Mouse (Mus musculus) liver, embryonic 11.5 days (tissue): ENCODE data around the gene Tubgcp2. TPM values are rescaled to one million over a fixed set of nuclear protein-coding genes. Genes with fewer than 3 reads are reported as not detected.

ENCODE experiments used
- ATAC-seq: fragments of 200-750 bp; cut with Nextera tagmentation; replicated peaks from 2 replicates; pipeline ENCODE4 v1.8.0; 2017; ENCODE audit warnings: moderate number of reproducible peaks, mild to moderate bottlenecking, moderate TSS enrichment, moderate library complexity; ENCODE audit not compliant: low FRiP score
- DNase-seq: peaks from one replicate; pipeline ENCODE4 v3.0.0-alpha.2; 2017; ENCODE audit warnings: low spot score
- H3K27ac ChIP-seq: fragments of 300-500 bp; sonication (generic); 2 replicates; pipeline ENCODE4 v1.5.1; 2014; ENCODE audit warnings: mild to moderate bottlenecking, low read depth, low read length, control low read depth
- H3K27me3 ChIP-seq: fragments of 300-500 bp; sonication (generic); replicated peaks from 2 replicates; pipeline ENCODE4 v1.6.1; 2014; ENCODE audit warnings: low read length, mixed read lengths; ENCODE audit not compliant: control insufficient read depth, insufficient read depth
- H3K36me3 ChIP-seq: fragments of 300-500 bp; sonication (generic); 2 replicates; pipeline ENCODE4 v1.6.1; 2014; ENCODE audit warnings: mild to moderate bottlenecking, low read length, moderate library complexity, mixed read lengths; ENCODE audit not compliant: control insufficient read depth, insufficient read depth
- H3K4me1 ChIP-seq: fragments of 300-500 bp; sonication (generic); replicated peaks from 2 replicates; pipeline ENCODE4 v1.6.1; 2014; ENCODE audit warnings: low read length, mixed read lengths; ENCODE audit not compliant: control insufficient read depth, insufficient read depth
- H3K4me2 ChIP-seq: fragments of 300-500 bp; sonication (generic); 2 replicates; pipeline ENCODE4 v1.6.1; 2014; ENCODE audit warnings: mild to moderate bottlenecking, control low read depth, moderate library complexity
- H3K4me3 ChIP-seq: fragments of 300-500 bp; sonication (generic); 2 replicates; pipeline ENCODE4 v1.5.1; 2014; ENCODE audit warnings: low read depth, low read length, control low read depth
- H3K9ac ChIP-seq: fragments of 300-500 bp; sonication (generic); 2 replicates; pipeline ENCODE4 v1.6.1; 2014; ENCODE audit warnings: low read depth, low read length, control low read depth
- H3K9me3 ChIP-seq: fragments of 300-500 bp; sonication (generic); 2 replicates; pipeline ENCODE4 v1.6.1; 2016; ENCODE audit warnings: low read length, inconsistent platforms, mixed read lengths; ENCODE audit not compliant: control insufficient read depth
- WGBS: fragments of 180-500 bp; shearing (Covaris S2); extraction: QIAGEN DNeasy Blood & Tissue Kit; methylation state at CpG from one replicate; pipeline ENCODE4 v1.1.7; 2014; 5-methylcytosine and 5-hydroxymethylcytosine counted together
- polyA plus RNA-seq: library from polyadenylated mRNA; unstranded; fragments of >200 nt; fragmentation: Nextera tagmentation; extraction: Ambion mirVana; gene quantifications from 2 replicates; pipeline ENCODE4 v1.2.1, GENCODE M21; 2014

The Tubgcp2 gene
- polyA plus RNA-seq, 1 experiment from 2014 or later, result 45.1 TPM

GRCm38 (mm10) chr7:140067397-140067796 lies 30.9 kb upstream of the Tubgcp2 start:
- ATAC-seq, result no peak
- no peak overlapping the region for H3K9ac ChIP-seq
- H3K36me3 ChIP-seq, result no peaks in the 10 kb centered on the region
- H3K9me3 ChIP-seq, result no peaks in the 10 kb centered on the region
- H3K27me3 ChIP-seq, result peaks cover 26% of the 10 kb centered on the region
- no peaks in the 10 kb centered on the region for H3K4me1 ChIP-seq
- 46% methylated on average over 6 of the region's 6 CpGs for WGBS
- H3K4me2 ChIP-seq, result no peak overlapping the region
- H3K4me3 ChIP-seq, result no peak overlapping the region
- H3K27ac ChIP-seq, result no peak overlapping the region
- DNase-seq, result no peak

DNA sequence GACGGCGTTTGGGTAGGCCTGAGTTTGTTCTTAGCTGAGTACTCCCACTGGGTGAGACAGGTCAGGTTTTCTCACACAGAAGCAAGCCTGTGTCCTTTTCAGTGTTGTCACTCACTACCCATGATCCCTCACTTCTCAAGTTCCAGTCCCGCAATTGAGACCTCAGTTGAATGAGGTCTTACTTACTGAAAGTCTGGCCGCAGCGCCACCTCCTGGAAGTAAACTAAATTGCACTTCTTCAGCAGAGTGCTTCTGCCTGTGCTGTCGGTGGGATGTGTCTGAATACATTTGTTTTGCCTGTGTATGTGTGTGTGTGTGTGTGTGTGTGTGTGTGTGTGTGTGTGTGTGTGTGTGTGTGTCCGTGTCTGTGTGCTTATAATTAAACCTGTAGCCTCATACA lies 26.6 kb upstream of the Tubgcp2 start:
- H3K36me3 ChIP-seq, result no peaks in the 10 kb centered on the region
- DNase-seq (no peak), ATAC-seq (peak; percentile 42; the same call in 1 of the 2 replicates)
- no peak overlapping the region for H3K9ac ChIP-seq
- H3K27ac ChIP-seq, result no peak overlapping the region
- peaks cover 66% of the 10 kb centered on the region for H3K27me3 ChIP-seq
- H3K4me3 ChIP-seq, result no peak overlapping the region
- no peaks in the 10 kb centered on the region for H3K9me3 ChIP-seq
- H3K4me1 ChIP-seq, result no peaks in the 10 kb centered on the region; the same call in 1 of the 2 replicates
- WGBS, result 19% methylated on average over 7 of the region's 7 CpGs
- no peak overlapping the region for H3K4me2 ChIP-seq

DNA sequence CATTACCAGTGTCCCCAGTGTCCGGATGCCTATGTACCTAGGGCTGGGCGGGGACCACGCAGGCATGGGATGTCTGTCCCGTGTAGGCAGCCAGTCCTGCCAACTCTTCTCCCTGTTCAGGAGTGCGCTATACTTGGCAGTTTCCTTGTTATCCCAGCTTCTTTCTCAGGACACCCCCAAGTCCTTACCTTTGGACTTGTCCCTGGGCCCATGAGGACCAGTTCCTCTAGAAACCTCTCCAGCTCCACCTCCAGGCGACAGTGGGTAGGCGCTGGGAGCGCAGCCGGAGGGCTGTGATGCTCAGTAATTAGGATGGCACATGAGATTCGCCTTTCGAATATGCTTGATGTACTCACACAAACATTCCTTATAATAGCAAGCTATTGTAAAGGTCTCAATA lies 25.8 kb upstream of the Tubgcp2 start:
- Histone ChIP-seq H3K4me2 (no peak overlapping the region), H3K27ac (no peak overlapping the region), H3K4me1 (no peaks in the 10 kb centered on the region; the same call in 1 of the 2 replicates), H3K4me3 (no peak overlapping the region), H3K9ac (no peak overlapping the region), H3K27me3 (peaks cover 74% of the 10 kb centered on the region), H3K36me3 (no peaks in the 10 kb centered on the region), H3K9me3 (no peaks in the 10 kb centered on the region)
- 0 out of 2 replicates have a peak, but pooled peaks have one; percentile 13 for ATAC-seq
- WGBS, result 21% methylated on average over 11 of the region's 11 CpGs
- DNase-seq, result no peak

DNA sequence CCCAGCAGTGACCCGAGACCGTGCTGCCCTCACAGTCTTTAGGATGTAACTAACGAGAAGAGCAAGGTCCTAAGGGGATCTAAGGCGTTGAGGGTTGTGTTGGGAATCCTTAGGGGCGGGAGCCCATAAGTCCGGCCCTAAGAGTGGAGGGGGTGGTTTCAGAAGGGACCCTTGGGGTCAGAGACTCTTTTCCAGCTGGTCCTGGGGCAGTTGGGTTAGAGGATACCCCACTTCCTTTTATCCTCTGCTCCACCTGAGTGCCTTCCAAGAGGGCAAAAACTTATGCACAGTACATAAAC lies 25.3 kb upstream of the Tubgcp2 start:
- no peak for ATAC-seq

DNA sequence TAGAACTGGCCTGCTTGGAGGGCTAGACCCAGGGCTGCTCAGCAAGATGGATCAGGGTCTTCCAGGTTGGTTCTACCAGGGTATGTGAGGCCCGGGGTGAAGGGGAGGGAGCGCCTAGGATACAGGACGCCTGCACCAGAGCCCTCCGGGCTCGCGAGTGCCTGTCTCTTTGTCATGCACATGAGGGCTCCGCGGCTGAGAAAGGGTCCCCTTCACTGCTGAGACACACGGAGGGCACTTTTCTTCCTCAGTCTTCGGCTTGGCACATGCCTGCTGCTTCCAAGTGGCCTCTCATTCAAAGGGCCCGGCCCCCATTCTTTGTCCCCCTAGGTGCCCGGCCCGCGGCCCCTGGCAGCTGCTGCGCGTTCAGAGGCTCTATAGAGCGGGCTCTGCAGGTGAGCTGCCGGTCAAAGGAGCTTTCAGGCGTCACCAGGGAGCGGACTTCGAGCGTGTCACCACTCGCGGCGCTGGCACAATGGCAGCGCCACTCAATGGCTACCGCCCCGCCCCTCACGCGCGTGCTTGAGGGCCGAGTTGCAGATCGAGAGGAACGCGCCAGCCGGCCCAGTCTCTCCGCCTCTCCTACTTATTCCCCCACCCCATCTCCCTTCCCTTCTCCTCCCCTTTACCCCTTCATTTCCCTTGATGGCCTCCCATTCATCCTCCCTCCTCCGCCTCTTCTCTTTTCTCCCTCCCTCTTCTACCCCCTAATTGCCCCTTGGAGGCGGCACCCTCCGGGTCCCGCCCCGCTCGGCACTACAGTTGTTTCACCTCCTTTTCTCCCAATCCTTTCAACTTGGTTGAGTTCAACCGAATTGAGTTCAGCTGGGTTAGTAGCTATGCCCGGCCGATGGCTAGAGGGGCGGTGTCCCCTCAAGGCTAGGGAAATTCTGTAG lies 24.7 kb upstream of the Tubgcp2 start:
- 3% methylated on average over 47 of the region's 47 CpGs for WGBS
- Histone ChIP-seq H3K9ac (no peak overlapping the region), H3K4me1 (no peaks in the 10 kb centered on the region; the same call in 1 of the 2 replicates), H3K36me3 (no peaks in the 10 kb centered on the region), H3K27me3 (peaks cover 85% of the 10 kb centered on the region), H3K4me2 (peak overlapping the region; percentile 62), H3K9me3 (no peaks in the 10 kb centered on the region), H3K27ac (no peak overlapping the region), H3K4me3 (peak overlapping the region; percentile 29)
- ATAC-seq (no peak), DNase-seq (no peak)

More for the DNA sequence above, 25.3 kb upstream of the Tubgcp2 start:
- no peaks in the 10 kb centered on the region; the same call in 1 of the 2 replicates for H3K4me1 ChIP-seq
- no peak overlapping the region; the same call in 1 of the 2 replicates for H3K4me3 ChIP-seq
- H3K27me3 ChIP-seq, result peaks cover 79% of the 10 kb centered on the region
- H3K27ac ChIP-seq, result no peak overlapping the region
- DNase-seq, result no peak
- peak overlapping the region; percentile 62 for H3K4me2 ChIP-seq
- H3K36me3 ChIP-seq, result no peaks in the 10 kb centered on the region
- no peak overlapping the region for H3K9ac ChIP-seq
- no peaks in the 10 kb centered on the region for H3K9me3 ChIP-seq
- WGBS, result 6% methylated on average over 6 of the region's 6 CpGs

DNA sequence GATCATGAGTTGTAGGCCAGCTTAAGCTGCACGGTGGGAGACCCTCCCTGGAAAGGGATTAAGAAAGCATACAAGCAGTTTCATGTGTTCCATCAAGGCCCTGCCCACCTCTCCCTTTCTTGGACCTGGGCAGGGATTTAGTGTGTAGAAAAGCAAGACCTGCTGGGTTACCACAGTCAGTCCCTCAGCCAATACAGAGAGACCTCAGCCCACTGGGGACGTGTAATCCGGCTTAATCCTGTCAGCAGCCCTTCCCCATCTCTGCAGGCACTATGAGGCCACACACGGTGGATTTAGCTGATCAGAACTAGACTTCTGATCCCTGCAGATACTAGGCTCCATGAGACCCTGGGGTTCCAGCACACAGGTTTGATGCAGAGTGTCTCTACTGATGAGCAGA lies 23.1 kb upstream of the Tubgcp2 start:
- H3K27me3 ChIP-seq, result peaks cover 86% of the 10 kb centered on the region
- DNase-seq (no peak), ATAC-seq (no peak)
- whole genome bisulfite sequencing, result 21% methylated on average over 4 of the region's 4 CpGs
- no peak overlapping the region for H3K27ac ChIP-seq
- no peak overlapping the region for H3K9ac ChIP-seq
- H3K9me3 ChIP-seq, result no peaks in the 10 kb centered on the region
- H3K4me3 ChIP-seq, result no peak overlapping the region
- H3K4me2 ChIP-seq, result no peak overlapping the region
- H3K4me1 ChIP-seq, result no peaks in the 10 kb centered on the region; the same call in 1 of the 2 replicates
- H3K36me3 ChIP-seq, result no peaks in the 10 kb centered on the region

DNA sequence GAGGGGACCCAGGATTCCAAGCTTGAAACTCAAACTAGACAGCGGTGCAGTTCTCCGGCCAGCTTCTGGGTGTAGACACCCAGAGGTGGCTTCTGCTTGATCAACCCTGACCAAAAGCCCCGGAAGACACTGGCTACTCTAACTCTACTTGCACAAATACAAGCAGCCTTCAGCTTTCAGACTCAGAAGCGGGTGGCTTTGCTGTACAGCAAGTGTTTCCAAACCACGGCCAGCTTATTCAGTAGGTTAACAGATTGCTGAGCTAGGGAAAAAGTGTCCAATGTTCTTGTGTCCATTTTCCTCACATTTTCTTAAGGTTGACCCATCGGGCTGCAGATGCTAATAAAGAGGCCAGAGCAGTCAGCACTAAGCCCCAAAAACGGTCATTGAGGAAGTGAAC lies 22.1 kb upstream of the Tubgcp2 start:
- Histone ChIP-seq H3K36me3 (no peaks in the 10 kb centered on the region), H3K4me3 (peak overlapping the region; percentile 46), H3K9me3 (no peaks in the 10 kb centered on the region), H3K4me1 (no peaks in the 10 kb centered on the region; the same call in 1 of the 2 replicates), H3K9ac (no peak overlapping the region), H3K27ac (no peak overlapping the region), H3K4me2 (peak overlapping the region; percentile 58), H3K27me3 (peaks cover 82% of the 10 kb centered on the region)
- no peak for ATAC-seq
- 22% methylated on average over 7 of the region's 7 CpGs for WGBS
- DNase-seq, result no peak

DNA sequence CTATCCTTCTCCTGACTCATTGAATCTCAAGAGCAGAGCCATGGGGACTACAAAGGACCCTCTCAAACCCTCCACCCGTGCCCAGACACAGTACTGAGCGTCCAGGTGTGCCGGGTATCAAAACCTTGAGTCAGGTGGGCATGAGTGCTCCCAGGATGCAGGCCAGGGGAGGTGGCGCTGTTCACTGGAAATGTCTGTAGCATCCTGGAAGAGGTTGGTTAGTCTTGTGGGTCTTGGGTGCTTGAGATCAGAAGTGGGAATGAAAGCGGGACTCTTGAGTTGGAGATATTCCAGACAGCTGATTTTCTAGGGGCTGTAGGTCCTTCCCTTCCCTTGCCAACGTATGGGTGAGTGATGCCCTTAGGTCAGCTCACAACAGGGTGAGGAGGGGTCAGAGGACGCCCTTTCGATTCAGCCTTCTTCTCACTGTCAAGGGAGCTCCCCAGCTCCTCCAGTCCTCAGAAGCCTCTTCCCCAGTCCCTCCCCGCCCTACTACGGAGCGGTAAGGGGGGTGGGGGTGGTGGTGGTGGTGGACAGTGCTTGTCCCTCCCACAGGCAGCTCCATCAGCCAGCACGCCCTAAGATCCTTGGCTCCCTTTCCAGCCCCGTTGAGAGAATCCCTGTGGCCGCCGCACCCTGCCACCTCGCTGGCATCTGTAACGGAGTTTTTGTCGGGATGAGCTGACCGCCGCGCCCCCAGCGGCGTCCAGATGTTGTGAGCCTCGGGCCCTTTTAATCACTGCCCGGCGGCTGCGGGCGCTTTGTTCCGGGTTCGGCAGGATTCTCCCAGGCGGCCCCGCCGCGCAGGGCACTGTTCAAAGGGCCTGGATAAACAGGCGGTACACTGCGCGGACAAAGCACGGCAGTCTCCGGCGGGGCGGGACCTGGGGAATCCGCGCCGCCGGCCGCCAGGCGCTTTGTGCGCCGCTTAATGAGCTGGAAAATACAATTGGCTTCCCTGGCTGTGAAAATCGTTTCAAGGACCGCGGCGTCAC lies 21.2 kb upstream of the Tubgcp2 start:
- Histone ChIP-seq H3K9ac (no peak overlapping the region), H3K36me3 (no peaks in the 10 kb centered on the region), H3K4me2 (peak overlapping the region; percentile 58), H3K27ac (no peak overlapping the region), H3K9me3 (no peaks in the 10 kb centered on the region), H3K27me3 (peaks cover 84% of the 10 kb centered on the region), H3K4me1 (no peaks in the 10 kb centered on the region; the same call in 1 of the 2 replicates), H3K4me3 (peak overlapping the region; percentile 46)
- ATAC-seq, result no peak
- 4% methylated on average over 53 of the region's 53 CpGs for WGBS
- peak; percentile 59 for DNase-seq
